Mouse (Mus musculus): ENCODE measurements around the gene Sirpa.

Gene Sirpa

GRCm38 (mm10) chr2:129592459-129593140, at the start of gene Sirpa:
Gene Sirpa (plus strand): TSS chr2:129592835.
- CTCF ChIA-PET = interaction anchor here in 1 of 4 experiments (0.6 to 0.9 kb wide), 2 partner anchors 9 to 79 kb away, joined by 3 read pairs; no protein-coding TSS in a partner anchor

GRCm38 (mm10) chr2:129544448-129544847, 48.2 kb upstream of the Sirpa start:
- ChIA-PET CTCF (no interaction called here), POLR2A (interaction anchor here in 1 of 4 experiments (0.5 kb wide), 1 partner anchor 40 kb away, joined by 3 read pairs; no protein-coding TSS in a partner anchor)

More at GRCm38 (mm10) chr2:129592459-129593140, at the start of gene Sirpa:
- POLR2A ChIA-PET = interaction anchor here in 3 of 4 experiments (0.6 to 2.8 kb wide), 11 partner anchors 7 to 449 kb away, joined by 3 to 12 read pairs (median 4); no protein-coding TSS in a partner anchor

GRCm38 (mm10) chr2:129544919-129545318, 47.7 kb upstream of the Sirpa start:
- POLR2A ChIA-PET = interaction anchor here in 1 of 4 experiments (0.9 kb wide), 1 partner anchor 49 kb away, joined by 3 read pairs; no protein-coding TSS in a partner anchor
- CTCF ChIA-PET = interaction anchor here in 1 of 4 experiments (0.6 kb wide), 1 partner anchor 196 kb away, joined by 3 read pairs; no protein-coding TSS in a partner anchor

- CTCF ChIA-PET = interaction anchor here in 1 of 4 experiments (0.6 kb wide), 1 partner anchor 196 kb away, joined by 3 read pairs; no protein-coding TSS in a partner anchor
- POLR2A ChIA-PET = interaction anchor here in 1 of 4 experiments (0.6 to 0.9 kb wide), 2 partner anchors 48 to 49 kb away, joined by 3 read pairs; no protein-coding TSS in a partner anchor
Observed at GRCm38 (mm10) chr2:129545596-129545995, 47.0 kb upstream of the Sirpa start.

- ChIA-PET POLR2A (interaction anchor here in 1 of 4 experiments (1.7 kb wide), 1 partner anchor 47 kb away, joined by 4 read pairs; no protein-coding TSS in a partner anchor), CTCF (no interaction called here)
Observed at GRCm38 (mm10) chr2:129546772-129547171, 45.9 kb upstream of the Sirpa start.

GRCm38 (mm10) chr2:129549537-129550135, 43.0 kb upstream of the Sirpa start:
- ChIA-PET POLR2A (interaction anchor here in 1 of 4 experiments (0.6 to 1.4 kb wide), 3 partner anchors 20 to 1523 kb away, joined by 3 read pairs; no protein-coding TSS in a partner anchor), CTCF (interaction anchor here in 1 of 4 experiments (0.5 kb wide), 1 partner anchor 1137 kb away, joined by 5 read pairs; no protein-coding TSS in a partner anchor)

GRCm38 (mm10) chr2:129550781-129551180, 41.9 kb upstream of the Sirpa start:
- ChIA-PET CTCF (no interaction called here), POLR2A (interaction anchor here in 2 of 4 experiments (1.4 kb wide), 2 partner anchors 21 to 37 kb away, joined by 3 to 4 read pairs; no protein-coding TSS in a partner anchor)

- ChIA-PET CTCF (no interaction called here), POLR2A (interaction anchor here in 1 of 4 experiments (1.0 kb wide), 1 partner anchor 19 kb away, joined by 4 read pairs; no protein-coding TSS in a partner anchor)
Observed at GRCm38 (mm10) chr2:129556081-129556480, 36.6 kb upstream of the Sirpa start.

GRCm38 (mm10) chr2:129558008-129558874, 34.4 kb upstream of the Sirpa start:
- POLR2A ChIA-PET = interaction anchor here in 1 of 4 experiments (1.4 kb wide), 1 partner anchor 15 kb away, joined by 3 read pairs; no protein-coding TSS in a partner anchor
- CTCF ChIA-PET = interaction anchor here in 2 of 4 experiments (0.6 to 0.7 kb wide), 3 partner anchors 25 to 854 kb away, joined by 3 to 6 read pairs (median 4); no protein-coding TSS in a partner anchor

GRCm38 (mm10) chr2:129558875-129559219, 33.8 kb upstream of the Sirpa start:
- CTCF ChIA-PET = interaction anchor here in 1 of 4 experiments (0.6 to 0.7 kb wide), 2 partner anchors 54 to 853 kb away, joined by 4 to 6 read pairs; no protein-coding TSS in a partner anchor
- POLR2A ChIA-PET = interaction anchor here in 1 of 4 experiments (1.4 kb wide), 1 partner anchor 16 kb away, joined by 3 read pairs; no protein-coding TSS in a partner anchor

GRCm38 (mm10) chr2:129561796-129562195, 30.8 kb upstream of the Sirpa start:
- POLR2A ChIA-PET = interaction anchor here in 1 of 4 experiments (1.1 kb wide), 1 partner anchor 314 kb away, joined by 3 read pairs; no protein-coding TSS in a partner anchor
- CTCF ChIA-PET = no interaction called here

- CTCF ChIA-PET = interaction anchor here in 1 of 4 experiments (0.5 to 0.6 kb wide), 2 partner anchors 99 to 923 kb away, joined by 3 to 4 read pairs; no protein-coding TSS in a partner anchor
- POLR2A ChIA-PET = interaction anchor here in 2 of 4 experiments (0.6 to 0.9 kb wide), 2 partner anchors 24 to 68 kb away, joined by 3 to 5 read pairs; no protein-coding TSS in a partner anchor
Observed at GRCm38 (mm10) chr2:129563944-129564709, 28.5 kb upstream of the Sirpa start.

- ChIA-PET POLR2A (interaction anchor here in 1 of 4 experiments (0.6 kb wide), 1 partner anchor 866 kb away, joined by 4 read pairs; no protein-coding TSS in a partner anchor), CTCF (no interaction called here)
Observed at GRCm38 (mm10) chr2:129569120-129569519, 23.5 kb upstream of the Sirpa start.

GRCm38 (mm10) chr2:129569556-129569955, 23.1 kb upstream of the Sirpa start:
- POLR2A ChIA-PET = no interaction called here
- CTCF ChIA-PET = no interaction called here

- ChIA-PET CTCF (no interaction called here), POLR2A (interaction anchor here in 2 of 4 experiments (0.8 to 5.3 kb wide), 4 partner anchors 11 to 376 kb away, joined by 3 to 31 read pairs (median 4); partner anchors contain the start of gene Slc20a1 (in 1 of the 2))
Observed at GRCm38 (mm10) chr2:129573701-129574273, 18.8 kb upstream of the Sirpa start.

- ChIA-PET POLR2A (interaction anchor here (0.8 to 5.3 kb wide), 11 partner anchors 9 to 376 kb away, joined by 3 to 31 read pairs (median 3); partner anchors contain the start of genes Sirpa (in 1 of the 4) and Slc20a1 (in 1 of the 4)), CTCF (interaction anchor here in 1 of 4 experiments (0.7 kb wide), 1 partner anchor 27 kb away, joined by 4 read pairs; no protein-coding TSS in a partner anchor)
Observed at GRCm38 (mm10) chr2:129574395-129575046, 18.1 kb upstream of the Sirpa start.

Data from embryonic stem cell, embryonic (primary cell).